30 mouse cellular contexts compared by ENCODE assay signal in the genomic region with DNA sequence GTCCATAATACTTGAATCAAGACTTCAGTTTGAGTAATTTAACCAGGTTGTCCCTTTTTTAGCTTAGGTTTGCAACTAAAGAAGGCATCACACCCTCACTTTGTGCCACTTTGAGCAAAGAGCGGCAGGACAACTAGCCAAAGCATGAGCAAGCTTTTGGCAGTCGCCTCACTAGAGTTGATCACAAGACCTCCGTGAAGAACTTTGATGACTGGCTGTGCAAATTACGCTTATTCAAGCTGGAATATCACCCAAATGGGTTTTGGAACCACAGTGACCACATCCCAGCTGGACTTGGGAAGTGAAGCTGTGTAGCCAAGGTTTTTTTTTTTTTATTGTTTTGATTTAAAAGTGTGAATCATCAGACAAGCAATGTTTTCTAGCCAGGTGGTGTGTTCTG. TPM values are rescaled to one million over a fixed set of nuclear protein-coding genes. Genes with fewer than 3 reads are reported as not detected.
DNase-seq lines count a peak whose midpoint lies in the region; ATAC-seq and TF ChIP-seq lines count a peak whose summit lies in the region.
"Had no signal": no experiment of that assay in that cellular context is flagged by ENCODE, and none has a peak within 500 bp of the region (broad histone marks: within the 10 kb centered on the region; RNA-seq: fewer than 3 reads in every experiment).

No protein-coding gene starts in this region.

- H3K4me2 ChIP-seq in hindbrain, embryonic 14.5 days (replicated peaks) = no peak overlapping the region
- no peak overlapping the region for H3K4me2 ChIP-seq in hindbrain, embryonic 12.5 days (replicated peaks)
- H3K4me2 ChIP-seq: embryonic facial prominence, embryonic 13.5 days; forebrain, embryonic 12.5 days; heart, embryonic 15.5 days; liver, embryonic 15.5 days; lung, embryonic 14.5 days; midbrain, embryonic 15.5 days; neural tube, embryonic 15.5 days; stomach, embryonic 15.5 days had no signal

- no peaks in the 10 kb centered on the region for H3K27me3 ChIP-seq in hindbrain, embryonic 14.5 days (ENCODE audit: control insufficient read depth, insufficient read depth, low read length)
- no peaks in the 10 kb centered on the region for H3K27me3 ChIP-seq in hindbrain, embryonic 12.5 days
- H3K27me3 ChIP-seq in cerebellum, adult 2 months (ENCODE audit: control insufficient read depth, insufficient read depth, low read length) = no peaks in the 10 kb centered on the region
- H3K27me3 ChIP-seq: forebrain, embryonic 12.5 days; heart, embryonic 15.5 days; liver, embryonic 15.5 days; midbrain, embryonic 15.5 days; neural tube, embryonic 15.5 days; stomach, embryonic 15.5 days had no signal

- H3K9me3 ChIP-seq in hindbrain, embryonic 14.5 days (ENCODE audit: control insufficient read depth, low read length) = no peaks in the 10 kb centered on the region
- no peaks in the 10 kb centered on the region for H3K9me3 ChIP-seq in hindbrain, embryonic 12.5 days (replicated peaks)
- H3K9me3 ChIP-seq: embryonic facial prominence, embryonic 13.5 days; forebrain, embryonic 12.5 days; heart, embryonic 15.5 days; liver, embryonic 15.5 days; midbrain, embryonic 10.5 days; midbrain, embryonic 15.5 days; neural tube, embryonic 15.5 days; stomach, embryonic 15.5 days had no signal

- H3K9ac ChIP-seq in hindbrain, embryonic 14.5 days = no peak overlapping the region
- no peak overlapping the region for H3K9ac ChIP-seq in hindbrain, embryonic 12.5 days
- H3K9ac ChIP-seq: embryonic facial prominence, embryonic 13.5 days; forebrain, embryonic 12.5 days; forebrain, postnatal 0 days; heart, embryonic 15.5 days; liver, embryonic 15.5 days; lung, embryonic 14.5 days; midbrain, embryonic 15.5 days; neural tube, embryonic 15.5 days; stomach, embryonic 15.5 days had no signal

- intact Hi-C loops in gastrocnemius, postnatal 14 days (cut with DNase I; ENCODE audit: low total_unique reads) = no loop called here

- H3K36me3 ChIP-seq in hindbrain, embryonic 14.5 days (replicated peaks; ENCODE audit: control insufficient read depth, insufficient read depth) = no peaks in the 10 kb centered on the region
- H3K36me3 ChIP-seq in hindbrain, embryonic 12.5 days = no peaks in the 10 kb centered on the region
- H3K36me3 ChIP-seq: embryonic facial prominence, embryonic 13.5 days; forebrain, embryonic 12.5 days; heart, embryonic 15.5 days; liver, embryonic 15.5 days; midbrain, embryonic 10.5 days; midbrain, embryonic 15.5 days; neural tube, embryonic 15.5 days; stomach, embryonic 15.5 days had no signal

- no peak for TF ChIP-seq POLR2A in cerebellum, adult 2 months (IDR thresholded peaks at IDR 0.05; ENCODE audit: borderline replicate concordance, insufficient read depth, low read length)

- DNase-seq in adrenal gland, postnatal 10 days = peak; percentile 24
- DNase-seq in adrenal gland, postnatal 4 days (ENCODE audit: low spot score in 2 of 2) = no peak
- DNase-seq in hindbrain, embryonic 14.5 days (ENCODE audit: low spot score) = peak; percentile 15
- peak; percentile 21 for DNase-seq in 3T3-L1 (ENCODE audit: low read depth, low spot score)
- peak; percentile 32 for DNase-seq in gastrocnemius, postnatal 14 days
- DNase-seq in left cerebral cortex, adult 18-20 months (ENCODE audit: low spot score in 2 of 2) = no peak
- DNase-seq in cerebellum, adult 2 months = no peak
- DNase-seq: cerebellum, adult 11-12 months; cerebellum, postnatal 10 days; forebrain, postnatal 0 days; kidney, adult 8-10 months; layer of hippocampus, adult 9-11 months; liver; lung, embryonic 14.5 days; retina, postnatal 1 day; right cerebral cortex, postnatal 14 days; thymus, postnatal 14 days had no signal

- no peak for TF ChIP-seq CTCF in cerebellum, adult 2 months (IDR thresholded peaks at IDR 0.05; ENCODE audit: borderline replicate concordance, insufficient read depth, low read depth, low read length)

- H3K4me3 ChIP-seq in hindbrain, embryonic 14.5 days (replicated peaks; ENCODE audit: low read length) = no peak overlapping the region
- no peak overlapping the region for H3K4me3 ChIP-seq in hindbrain, embryonic 12.5 days
- H3K4me3 ChIP-seq in cerebellum, adult 2 months (replicated peaks; ENCODE audit: insufficient read depth, low read depth, low read length) = no peak overlapping the region
- H3K4me3 ChIP-seq: embryonic facial prominence, embryonic 13.5 days; forebrain, embryonic 12.5 days; heart, embryonic 15.5 days; liver, embryonic 15.5 days; midbrain, embryonic 10.5 days; midbrain, embryonic 15.5 days; neural tube, embryonic 15.5 days; stomach, embryonic 15.5 days had no signal

- no peak overlapping the region for H3K27ac ChIP-seq in hindbrain, embryonic 14.5 days
- no peak overlapping the region for H3K27ac ChIP-seq in hindbrain, embryonic 12.5 days
- H3K27ac ChIP-seq in cerebellum, adult 2 months (ENCODE audit: insufficient read depth, low read length) = no peak overlapping the region
- H3K27ac ChIP-seq: embryonic facial prominence, embryonic 13.5 days; forebrain, embryonic 12.5 days; heart, embryonic 15.5 days; kidney, postnatal 0 days; liver, embryonic 15.5 days; midbrain, embryonic 10.5 days; midbrain, embryonic 15.5 days; neural tube, embryonic 15.5 days; stomach, embryonic 15.5 days had no signal

- WGBS in hindbrain, embryonic 14.5 days = 93% methylated on average over 4 of the region's 4 CpGs
- WGBS in hindbrain, embryonic 12.5 days = 94% methylated on average over 4 of the region's 4 CpGs
- WGBS in cerebellum, adult 2 months = 54% methylated on average over 4 of the region's 4 CpGs

- no peak for ATAC-seq in hindbrain, embryonic 14.5 days (ENCODE audit: low FRiP score)
- no peak for ATAC-seq in hindbrain, embryonic 12.5 days (ENCODE audit: low FRiP score)
- ATAC-seq: activated CD4-positive, CD25-positive, alpha-beta regulatory T cell, adult 4 months; CD4-positive, CD25-positive, alpha-beta regulatory T cell, adult 4 months; forebrain, postnatal 0 days; intestine, embryonic 16.5 days; midbrain, embryonic 15.5 days had no signal

- H3K4me1 ChIP-seq in hindbrain, embryonic 14.5 days (replicated peaks; ENCODE audit: control insufficient read depth, insufficient read depth, low read length) = no peaks in the 10 kb centered on the region
- no peaks in the 10 kb centered on the region for H3K4me1 ChIP-seq in hindbrain, embryonic 12.5 days
- H3K4me1 ChIP-seq in cerebellum, adult 2 months (ENCODE audit: control insufficient read depth, insufficient read depth, low read length) = no peaks in the 10 kb centered on the region
- H3K4me1 ChIP-seq: embryonic facial prominence, embryonic 13.5 days; forebrain, embryonic 12.5 days; heart, embryonic 15.5 days; liver, embryonic 15.5 days; midbrain, embryonic 10.5 days; midbrain, embryonic 15.5 days; stomach, embryonic 15.5 days had no signal

RNA-seq across cellular contexts. Expression of gene Pctp, which starts 54.9 kb away (rescaled TPM):
- 10 to 100 TPM; 11.7 to 11.9 TPM for total RNA-seq in adrenal gland, postnatal 10 days (2021)
- total RNA-seq in adrenal gland, postnatal 4 days (2021) = 10 to 100 TPM in 1 of 2 experiments, 1 to 10 TPM in 1; 8.8 to 14.3 TPM
- 0.73 and 1.6 TPM in 2 replicates for polyA plus RNA-seq in hindbrain, embryonic 14.5 days (2014; fragmentation: Nextera tagmentation; extraction: Ambion mirVana)
- 4.3 and 4.6 TPM in 2 replicates for polyA plus RNA-seq in hindbrain, embryonic 12.5 days (2016; fragmentation: Nextera tagmentation; extraction: Ambion mirVana)
- total RNA-seq in gastrocnemius, postnatal 14 days (2021) = 1 to 10 TPM; 2.6 to 3.0 TPM
- total RNA-seq in left cerebral cortex, adult 18-20 months (2021) = 1 to 10 TPM in 1 of 2 experiments, under 1 TPM in 1; 0.86 to 1.3 TPM
- 2.8 and 2.9 TPM in 2 replicates for polyA plus RNA-seq in cerebellum, adult 2 months (2012; rRNA removed)

Comparison
In these comparisons a context has a peak if more than half of its experiments do, and no peak if none do; other contexts are left out.
1. DNase-seq: peak in adrenal gland, postnatal 10 days (single experiment), hindbrain, embryonic 14.5 days (single experiment), 3T3-L1 (single experiment) and gastrocnemius, postnatal 14 days (single experiment); none in adrenal gland, postnatal 4 days (0 of 2), left cerebral cortex, adult 18-20 months (0 of 2) and cerebellum, adult 2 months (0 of 2).